Mouse (Mus musculus) layer of hippocampus, postnatal 14 days (tissue): ENCODE measurements around the gene Pdcd1. TPM values are rescaled to one million over a fixed set of nuclear protein-coding genes. Genes with fewer than 3 reads are reported as not detected.
"Not testable (repeated sequence)": the region's sequence is repeated elsewhere in the genome, so short reads cannot be mapped to it uniquely, and the experiment has no call there.

Experiments used
- DNase-seq, 2 experiments: peaks; one replicate each; pipeline ENCODE4 v3.0.0; 2021 to 2022; ENCODE audit warnings: low spot score in 2 of 2, mixed read lengths in 1 of 2
- long read RNA-seq, 2 experiments: library from polyadenylated mRNA; stranded (forward); transcript quantifications; one replicate each; pipeline ENCODE4 v2.0.0; 2021
- total RNA-seq, 2 experiments: library from RNA; stranded (reverse); gene quantifications; 2 replicates each; pipeline ENCODE4 v1.2.3; 2021

Pdcd1 gene
- total RNA-seq, result not detected
- long read RNA-seq, experiment 1, result 0 reads
- long read RNA-seq, experiment 2, result 0 reads

GRCm38 (mm10) chr1:94052373-94052772, at the start of gene Pdcd1:
Pdcd1 (minus strand) TSS chr1:94052553.
- DNase-seq, result no peak

GRCm38 (mm10) chr1:94091788-94092187, 39.4 kb upstream of the Pdcd1 start:
- no peak for DNase-seq

DNA sequence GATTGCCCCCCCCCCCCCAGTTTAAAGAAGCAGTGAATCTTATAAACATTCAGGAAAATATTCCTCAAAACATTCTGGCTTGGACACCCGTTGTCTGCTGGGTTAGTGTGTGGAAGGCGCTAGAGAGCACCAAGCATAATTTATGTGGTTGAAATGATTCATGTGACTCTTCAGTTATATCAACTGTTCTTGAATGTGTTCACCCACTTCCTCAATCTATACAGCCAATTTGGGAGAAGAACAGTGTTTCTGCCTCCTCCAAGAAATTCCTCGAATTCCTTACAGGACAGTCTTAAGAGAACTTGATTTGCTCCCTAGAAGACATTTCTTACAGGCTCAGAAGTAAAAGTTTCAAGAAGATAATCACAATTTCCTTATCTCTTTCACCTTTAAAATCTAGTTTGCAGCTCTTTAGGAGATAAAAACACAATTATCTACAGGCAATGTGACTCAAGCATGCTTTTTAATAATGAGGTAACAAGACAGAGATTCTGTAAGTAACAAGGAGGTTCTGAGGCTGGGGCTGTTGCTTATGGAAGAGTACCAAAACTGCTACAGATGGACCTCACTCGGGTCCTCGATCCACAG, 34.1 kb upstream of the Pdcd1 start:
- DNase-seq, result no peak

DNA sequence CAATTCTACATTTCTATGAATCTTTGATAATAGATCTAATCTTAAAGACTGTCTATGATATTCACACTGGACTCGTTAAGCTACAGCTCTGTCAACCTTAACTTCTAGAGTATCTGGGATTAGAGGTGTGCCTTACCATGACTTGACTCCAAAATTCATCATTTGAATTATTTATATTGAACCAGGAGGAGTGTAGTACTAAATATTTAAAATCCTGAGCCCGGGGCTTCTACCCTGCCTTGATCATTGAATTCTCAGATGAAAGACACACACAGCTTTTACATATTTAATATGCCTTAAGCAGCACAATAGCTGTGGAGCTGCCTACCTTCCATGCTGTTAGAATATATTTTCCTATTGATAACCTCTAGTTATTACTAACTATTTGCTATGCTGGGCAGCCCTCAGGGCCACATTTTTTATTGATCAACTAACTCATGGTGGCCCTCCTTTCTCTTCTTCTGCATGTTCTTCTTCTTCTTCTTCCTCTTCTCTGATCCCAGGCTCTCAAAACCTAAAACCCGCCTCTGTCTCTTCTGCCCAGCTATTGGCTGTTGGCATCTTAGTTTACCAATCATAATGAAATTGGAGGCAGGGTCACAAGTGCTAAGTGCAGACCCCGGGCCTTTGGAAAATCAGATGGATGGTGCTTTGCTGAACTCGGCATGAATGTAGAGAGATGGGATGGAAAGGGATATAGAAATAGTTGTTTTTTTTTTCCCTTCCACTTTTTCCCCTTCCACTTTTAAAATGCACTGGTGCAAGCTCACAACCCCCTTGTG, 33.2 kb upstream of the Pdcd1 start:
- no peak for DNase-seq

DNA sequence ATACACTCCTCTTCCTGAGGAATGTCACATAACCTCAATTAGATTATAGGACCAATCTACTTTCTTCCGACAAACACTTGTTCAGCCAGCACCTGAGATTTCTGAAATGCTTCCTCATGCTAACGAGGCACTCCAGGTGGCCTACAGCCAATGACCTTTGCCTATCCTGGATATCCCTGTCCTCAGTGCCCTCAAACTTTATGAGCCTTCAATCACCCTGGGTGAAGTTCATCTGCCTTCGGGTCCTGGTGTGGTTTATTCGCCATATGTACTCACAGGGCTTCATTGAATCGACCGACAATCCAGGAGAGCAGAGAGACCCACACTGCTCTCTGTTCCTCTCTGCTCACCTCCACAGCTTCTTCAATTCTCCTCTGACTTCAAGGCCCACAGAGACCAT, 29.4 kb upstream of the Pdcd1 start:
- DNase-seq, result no peak

GRCm38 (mm10) chr1:94081191-94081590, 28.8 kb upstream of the Pdcd1 start:
- no peak for DNase-seq

GRCm38 (mm10) chr1:94080718-94081117, 28.4 kb upstream of the Pdcd1 start:
- DNase-seq, result no peak

DNA sequence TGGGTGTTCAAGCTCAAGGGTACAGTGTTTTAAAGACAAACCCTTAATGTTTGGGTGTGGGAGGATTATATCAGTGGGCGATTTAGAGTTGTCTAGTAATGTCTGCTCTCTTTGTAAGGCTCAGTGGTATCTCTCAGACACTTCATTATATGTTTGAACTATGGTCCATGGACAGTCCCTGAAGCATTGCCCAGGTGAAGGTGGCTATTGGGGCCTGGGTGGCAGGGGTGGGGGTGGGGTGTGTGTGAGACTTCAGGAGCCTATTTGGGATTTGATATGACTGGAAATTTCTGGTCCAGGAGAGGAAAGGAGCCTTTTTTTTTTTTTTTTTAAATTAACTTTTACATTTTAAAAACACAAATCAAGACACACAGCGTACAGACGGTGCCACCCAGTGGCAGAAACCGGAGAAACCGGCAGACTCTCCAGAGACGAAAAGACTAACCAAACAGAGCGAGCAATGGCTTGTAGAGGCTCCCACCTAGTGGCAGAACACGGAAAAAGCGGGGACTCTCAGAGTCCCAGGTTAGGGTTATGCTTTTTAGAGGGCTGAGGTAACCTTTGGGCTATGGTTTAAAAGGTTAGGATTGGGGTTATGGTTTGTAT, 26.6 kb upstream of the Pdcd1 start:
- DNase-seq, result peak; percentile 91 to 92

DNA sequence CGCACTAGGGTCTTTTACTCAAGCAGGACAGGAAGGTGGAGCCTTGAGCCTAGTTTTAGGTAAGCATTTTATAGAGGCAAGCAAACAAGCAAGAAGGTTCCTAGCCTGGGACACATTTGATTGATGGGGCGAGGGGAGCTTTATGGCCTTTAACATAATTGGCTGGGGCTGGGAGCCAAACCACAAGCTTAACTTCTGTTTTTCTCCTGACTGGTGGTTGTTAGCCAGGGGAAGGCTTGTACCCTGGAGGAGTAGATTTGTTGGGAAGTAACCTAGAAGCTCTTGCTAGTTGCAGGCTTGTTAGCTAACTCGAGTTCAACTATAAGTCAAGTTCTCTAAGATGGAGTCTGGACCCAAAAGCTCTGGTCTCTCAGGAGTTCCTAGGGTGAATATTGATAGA, 26.0 kb upstream of the Pdcd1 start:
- no peak for DNase-seq

GRCm38 (mm10) chr1:94076702-94077101, 24.3 kb upstream of the Pdcd1 start:
- DNase-seq, result no peak

DNA sequence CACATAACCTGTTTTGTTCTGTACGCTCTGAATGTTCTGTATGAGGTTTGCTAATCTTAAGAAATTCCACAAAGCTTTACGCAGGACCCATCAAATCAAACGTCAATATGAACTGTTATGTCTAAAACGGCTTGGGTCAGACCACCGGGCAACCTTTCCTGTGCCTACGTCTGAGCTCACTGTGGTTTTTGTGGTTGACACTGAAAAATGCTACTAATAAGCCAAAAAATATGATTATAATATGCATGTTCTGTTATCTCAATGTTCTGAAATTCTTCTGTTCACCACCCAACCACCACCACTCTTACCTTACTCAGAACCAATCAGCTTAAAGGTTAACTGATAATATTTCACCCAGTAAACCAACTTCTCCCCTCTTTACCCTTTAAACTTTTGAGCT, 22.4 kb upstream of the Pdcd1 start:
- DNase-seq, result no peak

- not testable (repeated sequence) for DNase-seq
Measured at GRCm38 (mm10) chr1:94058281-94058680, 5.9 kb upstream of the Pdcd1 start.

- DNase-seq, result no peak
Measured at GRCm38 (mm10) chr1:94057401-94057800, 5.0 kb upstream of the Pdcd1 start.

DNA sequence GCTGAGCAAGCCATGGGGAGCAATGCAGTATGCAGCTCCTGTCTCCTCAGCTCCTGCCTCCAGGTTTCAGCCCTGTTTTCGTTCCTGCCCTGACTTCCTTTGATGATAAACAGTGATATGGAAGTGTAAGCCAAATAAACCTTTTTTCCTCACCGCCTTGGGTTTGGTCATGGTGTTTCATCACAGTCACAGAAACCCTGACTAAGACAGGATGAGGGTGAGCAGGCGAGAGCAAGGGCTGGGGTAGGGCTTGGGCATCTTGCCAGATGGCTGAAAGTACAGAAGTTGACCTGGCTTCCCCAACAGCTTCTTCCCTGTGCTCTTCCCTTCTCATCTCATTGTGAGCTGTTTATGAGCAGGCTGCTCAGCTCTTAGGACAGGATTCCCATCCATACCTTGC, 3.6 kb upstream of the Pdcd1 start:
- DNase-seq, result no peak

GRCm38 (mm10) chr1:94054481-94054880, 2.1 kb upstream of the Pdcd1 start:
- peak in 1 of 2 experiments; percentile 46 for DNase-seq

- DNase-seq, result peak; percentile 57 to 79
Measured at GRCm38 (mm10) chr1:94053530-94054216, 1.3 kb upstream of the Pdcd1 start.

DNA sequence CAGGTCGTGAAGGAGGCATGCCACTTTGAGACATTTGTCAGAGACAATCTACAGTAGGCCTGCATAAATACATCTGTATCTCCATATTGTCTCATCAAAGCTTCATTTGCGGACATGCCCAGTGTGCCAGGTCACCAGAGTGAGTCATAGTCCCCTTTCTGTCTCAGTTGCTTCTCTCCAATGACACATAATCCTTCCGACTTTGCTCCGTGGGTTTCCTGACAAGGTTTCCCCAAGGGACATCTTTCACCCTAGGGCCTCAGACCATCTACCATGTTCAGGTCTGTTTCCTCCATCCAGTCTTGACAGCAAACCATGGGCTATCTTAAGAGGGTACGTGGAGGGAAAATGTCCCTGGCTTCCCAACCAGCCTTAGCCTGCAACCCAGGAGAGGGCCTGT, 1.2 kb downstream of the Pdcd1 start:
- no peak for DNase-seq

DNA sequence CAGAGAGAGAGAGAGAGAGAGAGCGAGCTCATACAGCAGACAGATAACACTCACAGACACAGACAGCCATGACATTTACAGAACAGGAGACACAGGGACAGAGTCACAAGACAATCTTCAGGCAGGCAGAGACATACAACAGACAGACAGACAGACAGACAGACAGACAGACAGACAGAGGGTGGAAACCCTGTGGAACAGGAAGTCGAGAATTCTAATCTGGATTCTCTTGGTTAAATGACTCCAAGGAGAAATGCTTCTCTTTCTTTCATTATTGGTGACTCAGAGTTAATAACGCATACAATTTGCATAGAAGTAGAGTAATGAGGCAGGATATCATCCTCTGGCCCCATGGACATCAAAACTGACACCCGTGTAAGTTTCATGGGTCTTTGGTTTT, 5.8 kb downstream of the Pdcd1 start:
- no peak for DNase-seq

GRCm38 (mm10) chr1:94045559-94045958, 6.8 kb downstream of the Pdcd1 start:
- DNase-seq, result no peak

DNA sequence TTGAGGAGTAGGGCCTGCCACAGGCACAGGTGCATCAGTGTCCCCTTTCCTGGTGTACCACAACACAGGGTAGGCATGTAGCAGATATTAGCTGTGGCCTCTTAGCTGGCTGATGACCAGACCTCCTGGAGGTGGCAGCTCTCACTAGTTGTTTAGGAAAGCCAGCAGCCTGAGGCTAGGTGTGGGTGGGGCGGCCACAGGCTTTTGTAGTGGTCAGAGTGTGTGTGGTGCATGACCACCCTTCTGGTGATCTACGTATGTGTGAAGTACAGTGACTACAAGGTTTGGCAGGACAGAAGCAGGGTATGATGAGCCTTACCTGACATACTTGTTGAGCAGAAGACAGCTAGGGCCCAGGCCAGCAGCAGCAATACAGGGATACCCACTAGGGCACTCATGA, 12.0 kb downstream of the Pdcd1 start:
- DNase-seq, result no peak

GRCm38 (mm10) chr1:94034984-94035743, 17.2 kb downstream of the Pdcd1 start:
- peak; percentile 82 to 90 for DNase-seq
